Mouse (Mus musculus): Measurements from ENCODE around the gene Strc. TPM values are rescaled to one million over a fixed set of nuclear protein-coding genes. Genes with fewer than 3 reads are reported as not detected.
"Not testable (repeated sequence)": the region's sequence is repeated elsewhere in the genome, so short reads cannot be mapped to it uniquely, and the experiment has no call there.

Gene Strc
- total RNA-seq (2014; fragmentation: Nextera tagmentation) (not detected in 2 replicates), total RNA-seq (2017) (not detected in 2 replicates)

- ATAC-seq (replicated peaks; ENCODE audit: poor library complexity, severe bottlenecking): not testable (repeated sequence)
Observed at GRCm38 (mm10) chr2:121386961-121387575, at the start of gene Strc. Gene Strc (minus strand): TSS chr2:121387168.

DNA sequence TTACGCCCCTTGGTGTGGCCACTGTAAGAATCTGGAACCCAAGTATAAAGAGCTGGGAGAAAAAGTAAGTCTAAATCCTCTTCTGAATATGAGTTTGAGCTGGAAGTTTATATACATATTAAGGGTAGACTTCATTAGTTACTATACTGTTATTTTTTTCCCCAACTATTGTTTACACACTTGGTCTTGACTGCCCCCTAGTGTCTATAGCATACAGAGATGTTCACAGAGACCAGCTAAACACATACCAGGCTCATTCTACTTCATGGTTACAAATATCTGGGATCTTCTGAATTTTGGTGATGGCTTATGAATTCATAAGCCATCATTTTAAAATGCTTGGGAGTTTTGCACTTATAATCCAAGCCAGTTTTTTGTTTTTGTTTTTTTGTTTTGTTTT, 47.9 kb upstream of the Strc start:
- ATAC-seq (replicated peaks; ENCODE audit: poor library complexity, severe bottlenecking): peak; percentile 55; the same call in 1 of the 2 replicates

- no peak for ATAC-seq (replicated peaks; ENCODE audit: poor library complexity, severe bottlenecking)
Observed at GRCm38 (mm10) chr2:121425890-121426289, 38.9 kb upstream of the Strc start.

DNA sequence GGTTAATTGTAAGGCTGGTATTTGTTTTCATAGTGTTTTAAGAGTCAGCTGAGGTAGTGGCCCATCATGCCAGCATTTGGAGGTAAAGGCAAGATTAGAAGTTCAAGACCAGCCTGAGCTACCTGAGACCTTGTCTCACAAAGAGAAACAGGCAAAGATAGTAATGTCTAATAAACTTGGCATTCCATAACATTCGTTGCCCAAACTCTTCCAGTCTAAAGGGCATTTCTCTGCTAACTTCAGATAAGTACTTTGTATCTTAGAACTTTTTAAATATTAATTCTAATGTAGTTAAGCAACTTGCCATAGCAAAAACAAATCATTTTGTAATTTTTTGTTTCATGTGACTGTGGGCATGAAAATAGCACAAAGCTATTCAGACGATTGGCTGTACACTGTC, 36.2 kb upstream of the Strc start:
- no peak for ATAC-seq (replicated peaks; ENCODE audit: poor library complexity, severe bottlenecking)

- no peak for ATAC-seq (replicated peaks; ENCODE audit: poor library complexity, severe bottlenecking)
Observed at GRCm38 (mm10) chr2:121418476-121418875, 31.5 kb upstream of the Strc start.

DNA sequence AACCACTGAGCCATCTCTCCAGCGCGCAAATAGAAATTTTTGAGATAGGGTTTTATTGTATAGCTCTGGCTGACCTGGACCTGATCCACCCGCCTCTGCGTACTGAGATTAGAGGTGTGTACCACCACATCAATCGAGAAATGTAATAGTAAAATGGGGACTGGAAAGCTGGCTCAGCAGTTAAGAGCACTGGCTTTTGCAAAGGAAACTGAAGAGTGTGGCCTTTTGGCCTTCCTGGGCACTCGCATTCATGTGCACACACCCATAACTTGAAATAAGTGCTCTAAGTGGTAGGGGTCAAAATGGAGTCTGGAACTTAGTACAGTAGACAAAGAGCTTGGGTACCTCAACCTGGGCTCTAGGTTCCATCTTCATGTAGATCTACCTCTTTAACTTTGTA, 29.4 kb upstream of the Strc start:
- ATAC-seq (replicated peaks; ENCODE audit: poor library complexity, severe bottlenecking): no peak

- no peak for ATAC-seq (replicated peaks; ENCODE audit: poor library complexity, severe bottlenecking)
Observed at GRCm38 (mm10) chr2:121415591-121415990, 28.6 kb upstream of the Strc start.

- ATAC-seq (replicated peaks; ENCODE audit: poor library complexity, severe bottlenecking): no peak
Observed at GRCm38 (mm10) chr2:121415103-121415502, 28.1 kb upstream of the Strc start.

- peak; percentile 23 for ATAC-seq (replicated peaks; ENCODE audit: poor library complexity, severe bottlenecking)
Observed at GRCm38 (mm10) chr2:121414139-121414685, 27.2 kb upstream of the Strc start.

DNA sequence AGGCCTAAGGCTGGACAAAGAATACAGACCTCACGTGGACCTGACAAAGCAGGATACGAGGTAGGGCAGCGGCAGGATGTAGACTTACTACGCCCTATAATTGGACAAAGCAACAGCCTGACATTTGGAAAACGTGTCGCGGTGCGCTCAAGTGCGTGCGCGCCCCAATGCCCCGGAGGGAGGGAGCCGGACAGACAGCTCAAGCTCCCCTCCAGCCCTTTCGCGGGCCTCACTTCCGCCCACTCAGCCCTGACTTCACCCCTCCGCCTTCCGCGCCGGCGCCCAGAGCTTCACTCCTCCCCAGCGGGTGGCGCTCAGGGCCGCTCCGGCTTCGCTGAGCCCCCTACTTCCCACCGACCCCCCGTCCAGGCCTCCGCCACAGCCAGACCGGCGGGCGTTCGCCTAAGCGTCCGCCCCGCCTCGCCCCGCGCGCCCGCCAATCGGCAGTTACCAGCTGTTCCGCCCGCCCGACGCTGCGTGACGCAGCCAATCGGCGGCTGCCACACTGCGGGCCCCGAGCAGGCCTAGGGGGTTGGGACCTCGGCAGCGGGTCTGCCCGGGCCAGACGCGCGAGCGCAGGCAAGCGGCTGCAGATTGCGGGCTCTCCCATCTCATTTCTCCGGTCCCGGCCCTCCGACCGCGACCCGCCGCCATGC, 26.5 kb upstream of the Strc start, which contains the start of the genes Pdia3 and Catsper2:
Pdia3 (plus strand) TSS at position 389 of the 656 bp plus-strand sequence.
Catsper2 (minus strand) TSS at position 406 of the 656 bp plus-strand sequence.
- ATAC-seq (replicated peaks; ENCODE audit: poor library complexity, severe bottlenecking): peak; percentile 88

GRCm38 (mm10) chr2:121412843-121413386, 25.9 kb upstream of the Strc start:
- ATAC-seq (replicated peaks; ENCODE audit: poor library complexity, severe bottlenecking): no peak

- ATAC-seq (replicated peaks; ENCODE audit: poor library complexity, severe bottlenecking): peak; percentile 72
Observed at GRCm38 (mm10) chr2:121408160-121408559, 21.2 kb upstream of the Strc start.

- ATAC-seq (replicated peaks; ENCODE audit: poor library complexity, severe bottlenecking): no peak
Observed at GRCm38 (mm10) chr2:121403296-121403695, 16.3 kb upstream of the Strc start.

DNA sequence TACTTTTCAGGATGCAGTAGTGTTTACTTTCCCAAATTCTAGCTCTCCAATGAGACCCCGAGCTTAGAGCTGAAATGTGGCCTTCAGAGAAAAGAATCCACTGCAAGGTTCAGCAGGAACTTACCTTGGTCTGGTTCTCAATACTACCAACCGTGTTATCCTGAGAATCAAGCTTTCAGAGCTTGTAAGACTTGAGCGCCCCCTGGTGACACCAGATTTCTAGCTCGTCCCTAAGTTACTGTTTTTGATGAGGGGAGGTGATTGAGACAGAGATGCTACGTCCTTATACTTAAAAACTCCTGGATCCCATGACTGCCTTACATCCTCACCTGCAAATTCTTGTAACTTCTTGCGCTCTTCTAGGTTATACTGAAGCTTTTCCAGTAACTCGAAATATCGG, 9.7 kb upstream of the Strc start:
- ATAC-seq (replicated peaks; ENCODE audit: poor library complexity, severe bottlenecking): peak; percentile 66

- ATAC-seq (replicated peaks; ENCODE audit: poor library complexity, severe bottlenecking): no peak
Observed at GRCm38 (mm10) chr2:121374766-121375165, 12.2 kb downstream of the Strc start.

DNA sequence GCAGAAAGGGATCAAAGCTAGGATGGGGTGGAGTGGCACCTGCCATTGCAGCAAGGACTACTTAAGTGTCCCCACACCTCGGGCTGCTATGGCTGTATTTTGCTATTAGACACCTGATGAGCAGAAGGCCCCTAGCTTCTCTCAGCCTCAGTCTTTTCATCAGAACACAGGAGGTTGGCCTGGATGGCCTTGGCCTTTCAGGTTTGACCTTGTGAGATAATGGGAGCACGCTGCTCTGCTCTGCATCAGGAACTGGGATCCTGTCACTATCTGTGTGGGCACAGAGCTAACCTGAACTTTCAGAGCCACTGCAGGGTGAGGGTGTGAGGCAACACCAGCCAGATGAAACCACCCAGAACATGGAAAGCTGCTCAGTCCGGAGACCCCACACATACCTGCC, 14.7 kb downstream of the Strc start:
- no peak for ATAC-seq (replicated peaks; ENCODE audit: poor library complexity, severe bottlenecking)

- no peak for ATAC-seq (replicated peaks; ENCODE audit: poor library complexity, severe bottlenecking)
Observed at GRCm38 (mm10) chr2:121370921-121371320, 16.0 kb downstream of the Strc start.

DNA sequence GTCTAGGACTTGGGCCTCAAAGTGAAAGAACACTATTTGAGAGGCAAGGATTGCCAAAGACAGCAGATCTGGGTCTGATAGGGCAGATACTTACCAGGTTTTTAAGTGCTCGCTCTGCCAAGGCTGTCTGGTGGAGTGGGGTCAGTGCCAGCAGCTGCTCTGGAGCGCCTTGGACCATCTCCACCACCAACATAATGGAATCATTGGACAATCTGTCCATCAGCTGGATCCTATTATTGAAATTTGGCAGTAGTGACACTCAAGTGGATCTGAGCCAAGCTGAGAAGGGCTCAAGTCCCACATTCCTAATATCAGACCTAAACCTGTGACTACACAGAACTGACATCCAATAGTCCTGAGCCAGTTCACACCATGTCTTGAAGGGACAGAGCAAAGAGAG, 18.1 kb downstream of the Strc start:
- ATAC-seq (replicated peaks; ENCODE audit: poor library complexity, severe bottlenecking): no peak

DNA sequence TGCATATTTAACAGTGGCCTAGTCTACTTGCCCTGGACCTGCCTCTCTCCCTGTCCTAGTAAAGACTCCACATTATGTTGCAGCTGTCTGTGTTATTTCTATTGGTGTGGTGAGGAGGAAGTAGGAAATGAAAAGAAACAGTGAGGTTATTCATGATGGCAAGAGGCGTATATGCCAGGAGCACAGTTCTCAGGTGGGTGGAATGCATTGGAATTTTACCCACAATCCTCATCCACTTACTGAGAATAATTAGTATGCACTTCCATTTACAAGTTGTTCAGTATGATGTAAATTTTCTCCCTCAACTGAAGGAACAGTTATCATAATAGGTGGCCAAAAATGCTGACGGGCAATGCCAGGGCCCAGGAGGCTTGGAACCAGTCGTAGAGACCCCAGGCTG, 23.3 kb downstream of the Strc start:
- ATAC-seq (replicated peaks; ENCODE audit: poor library complexity, severe bottlenecking): no peak

DNA sequence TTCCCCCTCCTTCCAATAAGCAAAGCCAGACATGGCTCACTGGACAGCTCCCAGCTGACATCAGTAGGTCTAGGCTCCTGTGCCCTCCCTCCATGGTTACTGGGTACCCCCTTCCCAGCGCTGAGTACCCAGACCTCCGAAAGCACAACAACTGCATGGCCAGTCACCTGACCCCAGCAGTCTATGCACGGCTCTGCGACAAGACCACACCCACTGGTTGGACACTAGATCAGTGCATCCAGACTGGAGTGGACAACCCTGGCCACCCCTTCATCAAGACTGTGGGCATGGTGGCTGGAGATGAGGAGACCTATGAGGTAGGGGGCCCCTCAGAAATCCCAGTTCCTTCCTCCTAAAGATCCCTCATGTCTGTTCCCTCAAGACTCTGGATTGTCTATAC, 27.5 kb downstream of the Strc start:
- no peak for ATAC-seq (replicated peaks; ENCODE audit: poor library complexity, severe bottlenecking)

DNA sequence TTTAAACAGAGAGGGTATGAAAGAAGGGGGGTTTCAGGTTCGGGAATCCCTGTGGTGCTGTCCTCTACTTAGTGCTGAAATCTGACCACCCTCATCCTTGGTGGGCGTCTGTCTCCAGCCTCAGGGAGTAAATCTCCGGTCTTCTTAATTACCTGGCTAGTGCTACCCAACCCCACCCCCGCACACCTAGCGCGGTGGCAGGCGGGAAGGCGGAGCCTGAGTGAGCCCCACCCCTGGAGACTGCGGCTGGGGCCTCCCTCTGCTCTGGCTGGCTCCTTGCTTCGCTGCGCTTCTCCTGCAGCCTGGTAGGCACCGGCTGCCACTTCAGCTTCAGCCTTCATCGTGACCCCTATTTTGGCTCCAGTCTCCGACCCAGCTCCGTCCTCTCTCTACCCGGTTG, 28.6 kb downstream of the Strc start:
- no peak for ATAC-seq (replicated peaks; ENCODE audit: poor library complexity, severe bottlenecking)
